8 mouse cellular contexts compared by ENCODE assay signal in the genomic region with DNA sequence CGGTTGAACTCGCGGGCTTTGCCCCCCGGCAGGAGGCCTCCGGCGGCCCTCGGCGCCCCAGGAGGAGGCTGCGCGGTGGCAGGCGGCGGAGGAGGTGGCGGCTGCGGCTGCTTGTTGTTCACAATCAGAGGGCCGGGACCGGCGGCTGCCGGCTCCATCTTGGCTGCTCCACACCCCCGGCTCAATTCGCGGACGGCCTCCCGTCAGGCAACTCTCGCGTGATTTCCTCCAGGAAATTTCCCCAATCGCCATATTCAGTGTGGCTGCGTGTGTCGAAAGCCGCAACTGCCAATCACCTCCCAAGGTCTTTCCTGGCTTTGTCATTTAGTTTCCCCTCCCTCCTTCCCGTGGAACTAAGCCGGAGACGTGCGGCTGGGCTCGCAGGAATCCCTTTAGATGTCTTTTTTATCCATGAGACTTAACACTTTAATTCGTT. TPM values are rescaled to one million over a fixed set of nuclear protein-coding genes. Genes with fewer than 3 reads are reported as not detected.
DNase-seq lines count a peak whose midpoint lies in the region; ATAC-seq and TF ChIP-seq lines count a peak whose summit lies in the region.

A gene (minus strand): TSS at position 172 of the 436 bp plus-strand sequence.

- H3K4me3 ChIP-seq in bone marrow macrophage, adult 2 months (ENCODE audit: insufficient read depth, low read length) = peak within 1 kb of the TSS; percentile 89
- peak within 1 kb of the TSS; percentile 91 for H3K4me3 ChIP-seq in embryonic fibroblast, embryonic 13.5 days (ENCODE audit: insufficient read depth, low read length)
- peak within 1 kb of the TSS; percentile 79 for H3K4me3 ChIP-seq in kidney, embryonic 14.5 days (ENCODE audit: low read length)
- H3K4me3 ChIP-seq in limb, embryonic 15.5 days = peak within 1 kb of the TSS; percentile 100

- peak; percentile 14; the same call in 1 of the 2 replicates for TF ChIP-seq POLR2A in bone marrow macrophage, adult 2 months (IDR thresholded peaks at IDR 0.05; ENCODE audit: borderline replicate concordance, low read depth, low read length)
- TF ChIP-seq POLR2A in embryonic fibroblast, embryonic 13.5 days (IDR thresholded peaks at IDR 0.05; ENCODE audit: low read depth, low read length) = peak; percentile 93

- no peak for TF ChIP-seq CTCF in bone marrow macrophage, adult 2 months (IDR thresholded peaks at IDR 0.05; ENCODE audit: low read depth, low read length)
- TF ChIP-seq CTCF in embryonic fibroblast, embryonic 13.5 days (IDR thresholded peaks at IDR 0.05; ENCODE audit: borderline replicate concordance, insufficient read depth, low read length) = no peak

- H3K9ac ChIP-seq in kidney, embryonic 14.5 days (ENCODE audit: low read depth, low read length) = peak within 1 kb of the TSS; percentile 83
- H3K9ac ChIP-seq in limb, embryonic 15.5 days = peak within 1 kb of the TSS; percentile 99

- DNase-seq in A20 (ENCODE audit: low read depth, low spot score) = peak; percentile 92
- peak; percentile 96 for DNase-seq in heart, adult 9 months (ENCODE audit: low spot score in 2 of 2)
- peak; percentile 76 to 85 for DNase-seq in monocyte, adult 2 months (ENCODE audit: low read depth in 1 of 2, low spot score in 2 of 2)
- peak; percentile 88 to 93 for DNase-seq in spleen, postnatal 36 days (ENCODE audit: low spot score in 2 of 2)

- no peaks in the 10 kb centered on the region for H3K27me3 ChIP-seq in kidney, embryonic 14.5 days (ENCODE audit: control insufficient read depth, insufficient read depth, low read length)
- no peaks in the 10 kb centered on the region for H3K27me3 ChIP-seq in limb, embryonic 15.5 days

- peaks cover 21% of the 10 kb centered on the region for H3K36me3 ChIP-seq in kidney, embryonic 14.5 days (ENCODE audit: control insufficient read depth, insufficient read depth, low read length)
- peaks cover 20% of the 10 kb centered on the region for H3K36me3 ChIP-seq in limb, embryonic 15.5 days

- peak; percentile 96 for ATAC-seq in kidney, embryonic 14.5 days (ENCODE audit: low FRiP score, low TSS enrichment)
- ATAC-seq in limb, embryonic 15.5 days (ENCODE audit: insufficient number of reproducible peaks, low FRiP score, low TSS enrichment, low read depth) = peak; percentile 91

- peak within 1 kb of the TSS; percentile 49 for H3K27ac ChIP-seq in bone marrow macrophage, adult 2 months (ENCODE audit: insufficient read depth, low read depth, low read length)
- H3K27ac ChIP-seq in embryonic fibroblast, embryonic 13.5 days (ENCODE audit: insufficient read depth, low read length) = peak within 1 kb of the TSS; percentile 74
- peak within 1 kb of the TSS; percentile 67 for H3K27ac ChIP-seq in kidney, embryonic 14.5 days (ENCODE audit: low read depth, low read length)
- H3K27ac ChIP-seq in limb, embryonic 15.5 days = peak within 1 kb of the TSS; percentile 95

- WGBS in kidney, embryonic 14.5 days = under 1% methylated on average over 23 of the region's 35 CpGs
- under 1% methylated on average over 35 of the region's 35 CpGs for WGBS in limb, embryonic 15.5 days

- no peaks in the 10 kb centered on the region for H3K9me3 ChIP-seq in kidney, embryonic 14.5 days (ENCODE audit: control insufficient read depth, low read length)
- no peaks in the 10 kb centered on the region for H3K9me3 ChIP-seq in limb, embryonic 15.5 days

- peak within 1 kb of the TSS; percentile 69 for H3K4me2 ChIP-seq in kidney, embryonic 14.5 days (replicated peaks; ENCODE audit: low read depth, low read length)
- H3K4me2 ChIP-seq in limb, embryonic 15.5 days = peak within 1 kb of the TSS; percentile 74

- peaks cover 7% of the 10 kb centered on the region for H3K4me1 ChIP-seq in bone marrow macrophage, adult 2 months (ENCODE audit: control insufficient read depth, insufficient read depth, low read length)
- 0 out of 2 replicates have a peak, but pooled peaks cover 2% of the 10 kb centered on the region for H3K4me1 ChIP-seq in embryonic fibroblast, embryonic 13.5 days (ENCODE audit: control insufficient read depth, insufficient read depth, low read length)
- H3K4me1 ChIP-seq in kidney, embryonic 14.5 days (ENCODE audit: control insufficient read depth, insufficient read depth, low read length) = no peaks in the 10 kb centered on the region
- peaks cover 14% of the 10 kb centered on the region for H3K4me1 ChIP-seq in limb, embryonic 15.5 days

RNA-seq across cellular contexts. Expression of the gene that starts here (rescaled TPM):
- polyA plus RNA-seq in bone marrow macrophage, adult 2 months (2012; ENCODE audit: insufficient read depth, insufficient read length, missing spikeins) = 16.8 and 17.7 TPM in 2 replicates
- 39.1 and 41.7 TPM in 2 replicates for polyA plus RNA-seq in embryonic fibroblast, embryonic 13.5 days (2011; ENCODE audit: insufficient read length, low read depth, missing spikeins)
- 33.3 and 55.0 TPM in 2 replicates for polyA plus RNA-seq in kidney, embryonic 14.5 days (2014; fragmentation: Nextera tagmentation; extraction: Ambion mirVana)
- polyA plus RNA-seq in limb, embryonic 15.5 days (2015; fragmentation: Nextera tagmentation; extraction: Ambion mirVana) = 47.5 and 55.8 TPM in 2 replicates

Comparison
In these comparisons a context has a peak if more than half of its experiments do, and no peak if none do; other contexts are left out.
1. Peak in every context shown above with its lines: DNase-seq, ATAC-seq, H3K4me3 ChIP-seq and H3K27ac ChIP-seq.